Mouse (Mus musculus) heart, embryonic 13.5 days (tissue): ENCODE data around the gene St5. TPM values are rescaled to one million over a fixed set of nuclear protein-coding genes. Genes with fewer than 3 reads are reported as not detected.

ENCODE experiments used
- ATAC-seq: fragments of 200-750 bp; cut with Nextera tagmentation; 2 replicates; pipeline ENCODE4 v1.8.0; 2017; ENCODE audit warnings: moderate TSS enrichment; ENCODE audit not compliant: insufficient number of reproducible peaks, low FRiP score, low TSS enrichment; ENCODE audit errors: extremely low read depth
- H3K27ac ChIP-seq: fragments of 300-500 bp; sonication (generic); replicated peaks from 2 replicates; pipeline ENCODE4 v1.5.1; 2015; ENCODE audit warnings: moderate library complexity, mild to moderate bottlenecking, inconsistent platforms
- H3K27me3 ChIP-seq: fragments of 300-500 bp; sonication (generic); replicated peaks from 2 replicates; pipeline ENCODE4 v1.6.1; 2015; ENCODE audit warnings: mild to moderate bottlenecking, inconsistent platforms
- H3K36me3 ChIP-seq: fragments of 300-500 bp; sonication (generic); 2 replicates; pipeline ENCODE4 v1.6.1; 2015; ENCODE audit warnings: mild to moderate bottlenecking, inconsistent platforms
- H3K4me1 ChIP-seq: fragments of 300-500 bp; sonication (generic); 2 replicates; pipeline ENCODE4 v1.6.1; 2015; ENCODE audit warnings: inconsistent platforms
- H3K4me2 ChIP-seq: fragments of 300-500 bp; sonication (generic); 2 replicates; pipeline ENCODE4 v1.6.1; 2015; ENCODE audit warnings: inconsistent platforms, mild to moderate bottlenecking, moderate library complexity
- H3K4me3 ChIP-seq: fragments of 300-500 bp; sonication (generic); 2 replicates; pipeline ENCODE4 v1.5.1; 2015; ENCODE audit warnings: moderate library complexity, mild to moderate bottlenecking, inconsistent platforms
- H3K9ac ChIP-seq: fragments of 300-500 bp; sonication (generic); 2 replicates; pipeline ENCODE4 v1.6.1; 2015; ENCODE audit warnings: inconsistent platforms, mild to moderate bottlenecking, moderate library complexity
- H3K9me3 ChIP-seq: fragments of 300-500 bp; sonication (generic); 2 replicates; pipeline ENCODE4 v1.6.1; 2016; ENCODE audit warnings: inconsistent platforms
- WGBS: fragments of 180-500 bp; shearing (Covaris S2); methylation state at CpG from one replicate; pipeline ENCODE4 v1.1.7; 2015; ENCODE audit warnings: mixed read lengths; 5-methylcytosine and 5-hydroxymethylcytosine counted together
- microRNA-seq: library from miRNA; unstranded; fragments of <30 nt; microRNA quantifications from one replicate; pipeline ENCODE4, GENCODE M21; 2016
- polyA plus RNA-seq: library from polyadenylated mRNA; unstranded; fragments of >200 nt; fragmentation: Nextera tagmentation; extraction: Ambion mirVana; gene quantifications from 2 replicates; pipeline ENCODE4 v1.2.1, GENCODE M21; 2015

St5 gene
- polyA plus RNA-seq, 1 experiment from 2014 or later, result 30.6 TPM

- H3K4me1 ChIP-seq, result peaks cover 9% of the 10 kb centered on the region
- no peak overlapping the region for H3K4me2 ChIP-seq
- H3K36me3 ChIP-seq, result no peaks in the 10 kb centered on the region
- peaks cover 27% of the 10 kb centered on the region for H3K27me3 ChIP-seq
- H3K27ac ChIP-seq, result no peak overlapping the region
- H3K4me3 ChIP-seq, result no peak overlapping the region
- 56% methylated on average over 4 of the region's 4 CpGs for WGBS
- ATAC-seq, result no peak
- H3K9ac ChIP-seq, result no peak overlapping the region
- H3K9me3 ChIP-seq, result no peaks in the 10 kb centered on the region
Measured at GRCm38 (mm10) chr7:109497507-109497906, 205.9 kb downstream of the St5 start.

DNA sequence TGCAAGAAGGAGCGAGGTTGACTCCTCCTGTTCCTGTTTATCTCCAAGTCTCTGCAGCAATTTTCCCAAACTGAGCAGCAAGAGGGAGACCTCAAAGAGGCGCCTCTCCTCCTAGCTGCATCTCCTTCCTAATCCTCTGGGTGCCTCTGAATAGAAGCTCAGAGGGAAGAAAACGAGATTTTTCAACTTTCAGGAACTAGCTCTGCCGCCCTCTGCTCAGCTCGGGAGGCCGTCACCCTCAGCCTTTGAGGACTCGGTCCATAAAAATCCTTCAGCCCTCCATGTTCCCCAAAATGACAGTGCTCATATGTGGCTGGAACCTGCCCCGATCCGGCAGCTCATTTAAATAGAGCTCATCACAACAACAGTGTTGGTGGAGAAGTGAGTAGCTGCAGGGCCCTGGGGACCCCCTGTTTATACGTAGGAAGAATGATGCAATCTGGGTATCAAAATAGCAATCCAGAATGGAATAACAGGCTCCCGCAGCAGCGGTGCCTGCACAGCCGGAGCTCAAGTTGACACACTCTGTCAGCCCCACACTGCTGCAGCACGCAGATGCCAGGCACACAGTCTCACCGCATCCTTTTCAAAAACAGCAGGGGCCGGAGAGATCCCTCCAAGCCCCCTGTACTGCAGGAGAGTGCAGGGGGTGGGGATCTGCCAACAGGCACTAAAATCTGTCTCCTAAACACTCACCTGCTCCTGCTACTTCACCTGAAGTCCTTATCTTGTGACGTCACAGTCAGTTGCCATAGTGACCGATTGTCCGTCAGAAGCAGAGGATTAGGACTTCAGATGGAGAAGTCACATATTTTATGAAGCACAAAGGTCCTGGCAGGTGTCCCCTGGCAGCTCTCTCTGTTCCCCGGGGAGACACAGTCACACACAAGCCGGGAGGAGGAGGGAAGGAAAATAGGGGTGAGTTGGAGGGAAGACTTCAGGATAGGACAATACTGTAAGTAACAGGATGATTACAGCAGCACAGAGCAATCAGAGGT is 209.8 kb downstream of the St5 start:
- no peak overlapping the region for H3K27ac ChIP-seq
- no peaks in the 10 kb centered on the region for H3K36me3 ChIP-seq
- no peaks in the 10 kb centered on the region for H3K9me3 ChIP-seq
- H3K4me3 ChIP-seq, result peak overlapping the region; percentile 31
- peak overlapping the region; percentile 62 for H3K4me2 ChIP-seq
- H3K27me3 ChIP-seq, result peaks cover 35% of the 10 kb centered on the region
- no peak for ATAC-seq
- peaks cover 9% of the 10 kb centered on the region for H3K4me1 ChIP-seq
- H3K9ac ChIP-seq, result peak overlapping the region; percentile 20; the same call in 1 of the 2 replicates
- 15% methylated on average over 21 of the region's 21 CpGs for WGBS

DNA sequence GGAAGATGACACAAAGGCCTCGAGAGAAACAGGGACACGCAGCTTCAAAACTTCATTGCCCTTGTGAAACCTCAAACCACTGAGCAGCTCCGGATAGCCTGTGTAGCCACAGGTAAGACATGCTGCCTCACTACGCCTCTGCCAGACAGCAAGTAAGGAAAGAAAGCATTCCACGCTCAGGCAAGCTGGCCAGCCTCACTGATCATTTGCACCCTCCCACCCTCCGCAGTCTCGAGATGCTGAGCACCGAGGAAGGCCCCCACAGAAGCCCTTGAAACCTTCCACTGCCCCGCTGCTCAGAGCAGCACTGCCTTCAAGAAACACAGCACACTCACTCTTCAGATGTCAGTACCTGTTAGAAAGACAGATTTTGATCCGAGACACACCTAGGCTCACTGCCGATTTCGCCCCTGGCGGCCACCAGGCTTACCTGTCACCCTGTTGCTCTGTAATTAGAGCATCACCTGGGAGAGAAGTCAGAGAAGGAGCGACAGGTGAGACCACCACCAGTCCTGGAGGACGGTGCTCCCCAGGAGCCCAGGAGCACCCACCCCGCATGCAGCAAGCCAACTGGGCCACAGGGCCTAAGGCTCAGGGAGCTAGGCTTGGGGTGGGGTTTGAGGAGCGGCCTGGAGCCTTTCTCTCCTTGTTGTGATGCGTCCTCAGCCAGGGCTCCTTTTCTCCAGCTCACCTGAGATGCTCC is 210.6 kb downstream of the St5 start:
- no peak overlapping the region for H3K4me3 ChIP-seq
- H3K9ac ChIP-seq, result no peak overlapping the region
- H3K9me3 ChIP-seq, result no peaks in the 10 kb centered on the region
- peaks cover 9% of the 10 kb centered on the region for H3K4me1 ChIP-seq
- H3K27me3 ChIP-seq, result peaks cover 35% of the 10 kb centered on the region
- whole genome bisulfite sequencing, result 50% methylated on average over 18 of the region's 18 CpGs
- no peak for ATAC-seq
- no peak overlapping the region for H3K27ac ChIP-seq
- no peaks in the 10 kb centered on the region for H3K36me3 ChIP-seq
- peak overlapping the region; percentile 62; the same call in 1 of the 2 replicates for H3K4me2 ChIP-seq

GRCm38 (mm10) chr7:109484221-109484620 is 219.2 kb downstream of the St5 start:
- Histone ChIP-seq H3K4me3 (no peak overlapping the region), H3K9ac (no peak overlapping the region), H3K27ac (no peak overlapping the region), H3K27me3 (peaks cover 5% of the 10 kb centered on the region; the same call in 1 of the 2 replicates), H3K4me2 (no peak overlapping the region), H3K4me1 (no peaks in the 10 kb centered on the region), H3K36me3 (no peaks in the 10 kb centered on the region), H3K9me3 (no peaks in the 10 kb centered on the region)
- no peak for ATAC-seq
- 59% methylated on average over 5 of the region's 5 CpGs for WGBS

- Histone ChIP-seq H3K36me3 (no peaks in the 10 kb centered on the region), H3K4me2 (peak overlapping the region; percentile 42), H3K4me3 (no peak overlapping the region), H3K9me3 (no peaks in the 10 kb centered on the region), H3K4me1 (peaks cover 4% of the 10 kb centered on the region), H3K27ac (no peak overlapping the region), H3K27me3 (peaks cover 5% of the 10 kb centered on the region; the same call in 1 of the 2 replicates), H3K9ac (no peak overlapping the region)
- 39% methylated on average over 7 of the region's 7 CpGs for WGBS
- no peak for ATAC-seq
Measured at GRCm38 (mm10) chr7:109480765-109481197, 222.6 kb downstream of the St5 start.

- H3K4me2 ChIP-seq, result no peak overlapping the region
- no peaks in the 10 kb centered on the region for H3K36me3 ChIP-seq
- no peak overlapping the region for H3K27ac ChIP-seq
- no peak overlapping the region for H3K4me3 ChIP-seq
- ATAC-seq, result no peak
- H3K27me3 ChIP-seq, result peaks cover 3% of the 10 kb centered on the region; the same call in 1 of the 2 replicates
- H3K9ac ChIP-seq, result no peak overlapping the region
- peaks cover 4% of the 10 kb centered on the region for H3K4me1 ChIP-seq
- WGBS, result 42% methylated on average over 3 of the region's 3 CpGs
- no peaks in the 10 kb centered on the region for H3K9me3 ChIP-seq
Measured at GRCm38 (mm10) chr7:109477926-109478325, 225.5 kb downstream of the St5 start.

Small RNAs within 50 kb of the gene (microRNA-seq; reads per million reads assigned to microRNA genes)
- gene Gm47284, result not detected

Other genes starting within 250 kb of the St5 start
- not detected in 2 replicates for gene Trim66, start 195.5 kb downstream of the St5 start, polyA plus RNA-seq
- gene Rpl27a, start 184.5 kb downstream of the St5 start, polyA plus RNA-seq, result 82.1 and 89.2 TPM in 2 replicates
- gene Akip1, start 85 bp upstream of the St5 start, polyA plus RNA-seq, result 29.4 and 33.8 TPM in 2 replicates
- gene BC051019, start 20.2 kb upstream of the St5 start, polyA plus RNA-seq, result 0.09 and 0.12 TPM in 2 replicates
- gene Ascl3, start 28.1 kb upstream of the St5 start, polyA plus RNA-seq, result not detected in 2 replicates
- gene Tmem9b, start 49.3 kb upstream of the St5 start, polyA plus RNA-seq, result 53.9 and 56.6 TPM in 2 replicates
- gene Nrip3, start 78.4 kb upstream of the St5 start, polyA plus RNA-seq, result 0.33 and 0.46 TPM in 2 replicates
- 7.6 and 8.6 TPM in 2 replicates for gene Scube2, start 162.1 kb upstream of the St5 start, polyA plus RNA-seq